Mouse (Mus musculus) T-cell, adult 66 days (primary cell): ENCODE data around the gene Maff. TPM values are rescaled to one million over a fixed set of nuclear protein-coding genes. Genes with fewer than 3 reads are reported as not detected.

Experiments
- total RNA-seq, 2 experiments: library from RNA; stranded (reverse); gene quantifications; 3 replicates in 1 of 2; 4 replicates in 1 of 2; pipeline ENCODE4 v1.2.4; 2023

Maff gene
- 100 to 1,000 TPM in 1 of 2 experiments, 10 to 100 TPM in 1; 65.3 to 114 TPM for total RNA-seq

DNA sequence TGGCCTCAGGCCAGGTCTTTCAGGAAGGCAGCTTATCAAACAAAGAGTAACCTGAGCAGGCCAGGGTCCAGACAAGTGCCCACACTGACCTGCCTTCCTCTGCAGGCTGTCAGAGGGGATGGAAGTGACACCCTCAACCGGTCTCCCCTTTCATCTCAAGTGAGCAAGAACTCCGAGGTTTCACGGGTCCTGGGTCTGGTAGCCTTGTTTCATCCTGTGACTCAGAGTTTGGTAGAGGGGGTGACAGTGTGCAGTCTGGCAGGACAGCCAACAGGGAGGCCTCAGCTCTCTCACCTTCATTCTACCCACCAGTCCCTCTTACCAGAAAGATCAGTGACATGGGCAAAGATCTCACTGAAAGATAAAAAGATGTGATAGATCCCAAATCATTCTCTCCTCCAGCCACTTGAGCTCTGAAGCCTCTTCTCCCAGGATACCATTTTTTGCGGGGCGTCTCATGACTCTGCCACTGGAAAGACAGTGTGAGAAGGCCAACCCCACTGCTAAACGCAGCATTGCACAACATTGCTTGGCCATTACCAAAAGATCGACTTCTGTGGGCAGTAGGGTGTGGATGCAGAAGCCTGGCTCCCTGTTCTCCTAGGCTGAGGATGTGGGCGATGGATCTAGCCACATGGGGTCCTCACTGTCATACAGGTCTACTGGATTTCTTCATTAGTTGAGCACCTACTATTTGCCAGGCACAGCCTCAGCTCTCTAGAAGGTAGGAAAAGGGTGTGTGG lies at the start of gene Maff:
Gene Maff, plus strand, starts transcription at position 571 of the 743 bp plus-strand sequence.

DNA sequence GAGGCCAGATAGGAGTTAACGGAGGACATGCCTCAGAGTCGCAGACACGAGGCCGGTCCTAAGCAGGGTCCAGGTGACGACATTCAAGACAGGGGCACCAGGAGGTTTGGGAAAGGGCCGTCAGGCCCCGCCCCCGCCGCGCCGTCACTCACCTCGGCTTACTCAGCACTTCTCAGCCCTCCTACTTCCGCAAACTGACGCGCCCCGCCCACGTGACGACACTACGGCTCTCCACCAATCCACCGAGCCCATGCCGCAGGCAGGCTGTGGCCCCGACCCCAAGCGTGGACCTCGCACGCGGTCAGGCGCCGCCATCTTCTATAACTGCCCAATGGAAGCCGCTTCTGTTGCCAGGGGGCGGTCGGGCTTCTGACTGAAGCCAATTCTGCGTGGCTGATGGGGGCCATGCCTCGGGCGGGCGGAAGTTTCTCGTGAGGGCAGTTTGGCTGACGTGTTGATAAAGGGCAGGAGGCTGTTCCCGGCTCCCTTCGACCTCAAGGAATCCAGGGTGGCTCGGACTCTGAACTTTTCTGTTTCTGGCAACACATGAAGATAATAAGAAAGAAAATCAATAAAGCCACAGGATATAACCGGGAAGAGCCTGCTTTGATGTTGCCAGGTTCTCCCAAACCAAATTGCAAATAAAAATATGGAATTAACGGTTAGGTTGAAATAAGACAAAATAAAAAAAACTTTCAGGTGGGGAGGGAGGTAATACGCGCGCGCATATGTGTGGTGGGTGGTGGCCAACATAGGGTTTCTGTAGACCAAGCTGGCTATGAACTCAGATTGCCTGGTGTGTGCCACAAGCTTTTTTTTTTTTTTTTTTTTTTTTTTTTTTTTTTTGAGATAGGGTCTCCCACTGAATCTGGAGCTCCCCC lies 18.1 kb upstream of the Maff start, which contains the start of gene Pla2g6:
Gene Pla2g6, minus strand, starts transcription at position 333 of the 881 bp plus-strand sequence.

DNA sequence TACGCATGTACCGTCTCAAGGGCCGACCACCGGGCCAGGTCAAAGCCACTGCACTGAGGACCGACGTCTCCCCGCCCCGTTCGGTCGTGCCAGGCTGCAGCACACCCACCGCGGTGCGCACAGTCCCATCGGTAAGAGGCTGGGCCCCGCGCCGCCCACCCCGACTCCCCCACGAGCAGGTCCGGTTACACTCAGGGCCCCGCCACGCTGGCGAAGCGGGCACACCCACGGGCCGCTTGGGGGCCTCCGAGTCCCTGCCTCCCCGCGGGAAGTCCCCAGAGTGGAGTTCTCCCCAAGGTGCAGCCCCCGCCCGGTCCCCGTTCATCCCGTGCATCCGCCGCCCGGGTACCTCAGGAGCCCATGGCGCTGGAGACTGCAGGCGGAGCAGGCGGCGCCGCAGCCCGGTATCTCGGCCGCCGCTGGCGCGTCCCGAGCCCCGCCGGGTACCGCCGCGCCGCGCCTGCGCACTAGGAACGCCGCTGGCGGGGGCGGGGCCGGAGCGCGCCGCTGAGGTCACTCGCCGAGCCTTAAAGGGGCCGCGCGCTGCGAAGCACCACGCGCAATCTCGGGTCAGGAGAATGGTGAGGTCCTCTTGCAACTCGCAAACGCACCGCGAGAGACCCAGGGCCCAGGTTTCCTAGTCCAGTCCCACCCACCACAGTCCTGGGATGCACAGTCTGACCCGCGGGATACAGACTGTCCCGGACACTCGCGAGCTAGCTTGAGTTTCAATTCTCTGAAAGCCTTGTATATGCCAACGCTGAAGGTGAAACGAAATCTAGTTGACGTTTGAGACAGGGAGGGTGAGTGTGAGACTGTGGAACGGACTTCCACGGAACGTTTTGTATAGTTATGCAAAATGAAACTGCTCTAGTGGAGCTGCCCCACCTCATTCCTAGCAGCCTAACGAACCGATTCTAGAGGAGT lies 56.7 kb downstream of the Maff start, which contains the start of gene Tmem184b:
Gene Tmem184b, minus strand, starts transcription at position 734 of the 927 bp plus-strand sequence.

Other genes starting within 250 kb of the Maff start
- gene Micall1, start 237.7 kb upstream of the Maff start, total RNA-seq: 10 to 100 TPM; 53.3 to 55.5 TPM
- 10 to 100 TPM; 60.7 to 71.0 TPM for gene Polr2f, start 205.6 kb upstream of the Maff start, total RNA-seq
- not detected for gene 1700088E04Rik, start 205.4 kb upstream of the Maff start, total RNA-seq
- not detected for gene Sox10, start 181.4 kb upstream of the Maff start, total RNA-seq
- 10 to 100 TPM; 22.3 to 25.8 TPM for gene Pick1, start 117.4 kb upstream of the Maff start, total RNA-seq
- 1 to 10 TPM in 1 of 2 experiments, under 1 TPM in 1; 0.50 to 1.4 TPM for gene Gm49486, start 117.2 kb upstream of the Maff start, total RNA-seq
- gene Slc16a8, start 91.9 kb upstream of the Maff start, total RNA-seq: not detected
- gene Baiap2l2, start 61.1 kb upstream of the Maff start, total RNA-seq: 1 to 10 TPM; 1.9 to 2.4 TPM
- gene Pla2g6, start 18.2 kb upstream of the Maff start, total RNA-seq: 10 to 100 TPM; 12.7 to 16.7 TPM
- 10 to 100 TPM; 39.1 to 43.3 TPM for gene Tmem184b, start 56.9 kb downstream of the Maff start, total RNA-seq
- 10 to 100 TPM; 39.9 to 43.8 TPM for gene Csnk1e, start 108.9 kb downstream of the Maff start, total RNA-seq
- not detected for gene Kcnj4, start 158.6 kb downstream of the Maff start, total RNA-seq
- gene Kdelr3, start 169.8 kb downstream of the Maff start, total RNA-seq: not detected
- 100 to 1,000 TPM; 307 to 331 TPM for gene Ddx17, start 200.1 kb downstream of the Maff start, total RNA-seq